Mouse (Mus musculus) lung, postnatal 36 days (tissue): ENCODE measurements around the gene Ctag2.

ENCODE experiments used
- DNase-seq: peaks from one replicate; pipeline ENCODE4 v3.0.0; 2022; ENCODE audit warnings: mixed read lengths

The Ctag2 gene

GRCm38 (mm10) chrX:65047344-65047743 is at the start of gene Ctag2:
Gene Ctag2, plus strand, starts transcription at chrX:65047644.
- DNase-seq = no peak
